Comparison of ENCODE assay signal across 8 mouse cellular contexts in the genomic region with DNA sequence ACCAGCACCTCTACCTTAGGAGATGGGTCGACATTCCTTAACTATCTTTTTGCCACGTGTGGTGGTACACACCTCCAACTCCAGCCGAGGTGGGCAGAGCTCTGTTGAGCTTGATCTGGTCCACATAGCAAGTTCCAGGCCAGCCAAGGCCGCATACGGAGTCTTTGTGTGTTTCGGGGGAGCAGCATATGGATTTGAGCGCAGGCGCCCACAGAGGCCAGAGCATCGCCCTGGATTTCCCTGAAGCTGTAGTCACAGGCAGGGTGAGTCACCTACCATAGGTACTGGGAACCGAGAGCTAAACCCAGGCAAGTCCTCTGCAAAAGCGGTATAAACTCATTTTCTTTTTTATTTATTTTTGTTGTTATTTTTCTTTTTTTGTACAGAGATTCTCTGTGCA. TPM values are rescaled to one million over a fixed set of nuclear protein-coding genes. Genes with fewer than 3 reads are reported as not detected.
DNase-seq lines count a peak whose midpoint lies in the region; ATAC-seq lines count a peak whose summit lies in the region.

No protein-coding gene starts in this region.

- no peak overlapping the region for H3K9ac ChIP-seq in hindbrain, embryonic 16.5 days (ENCODE audit: low read depth, low read length)
- H3K9ac ChIP-seq in intestine, embryonic 16.5 days (ENCODE audit: low read depth, low read length), result no peak overlapping the region
- no peak overlapping the region for H3K9ac ChIP-seq in stomach, embryonic 15.5 days

- no peaks in the 10 kb centered on the region for H3K27me3 ChIP-seq in hindbrain, embryonic 10.5 days (ENCODE audit: insufficient read depth, poor library complexity, severe bottlenecking)
- no peaks in the 10 kb centered on the region for H3K27me3 ChIP-seq in hindbrain, embryonic 16.5 days (replicated peaks; ENCODE audit: control insufficient read depth, insufficient read depth, low read length)
- no peaks in the 10 kb centered on the region for H3K27me3 ChIP-seq in intestine, embryonic 16.5 days (replicated peaks; ENCODE audit: control insufficient read depth, insufficient read depth, low read length)
- H3K27me3 ChIP-seq in stomach, embryonic 15.5 days (replicated peaks), result no peaks in the 10 kb centered on the region

- 0 out of 2 replicates have a peak overlapping the region, but pooled peaks have one; percentile 71 for H3K27ac ChIP-seq in hindbrain, embryonic 10.5 days
- H3K27ac ChIP-seq in hindbrain, embryonic 16.5 days (ENCODE audit: low read depth, low read length), result no peak overlapping the region; the same call in 1 of the 2 replicates
- H3K27ac ChIP-seq in intestine, embryonic 16.5 days (ENCODE audit: low read length), result peak overlapping the region; percentile 70
- H3K27ac ChIP-seq in stomach, embryonic 15.5 days, result peak overlapping the region; percentile 81

- H3K4me2 ChIP-seq in hindbrain, embryonic 16.5 days (ENCODE audit: low read length), result no peak overlapping the region
- H3K4me2 ChIP-seq in intestine, embryonic 16.5 days (ENCODE audit: low read depth, low read length), result no peak overlapping the region
- peak overlapping the region; percentile 21; the same call in 1 of the 2 replicates for H3K4me2 ChIP-seq in stomach, embryonic 15.5 days

- H3K9me3 ChIP-seq in hindbrain, embryonic 10.5 days, result 0 out of 2 replicates have a peak, but pooled peaks cover 4% of the 10 kb centered on the region
- no peaks in the 10 kb centered on the region for H3K9me3 ChIP-seq in hindbrain, embryonic 16.5 days (ENCODE audit: control insufficient read depth, low read length)
- H3K9me3 ChIP-seq in intestine, embryonic 16.5 days (ENCODE audit: control insufficient read depth, low read length), result no peaks in the 10 kb centered on the region
- H3K9me3 ChIP-seq in stomach, embryonic 15.5 days, result no peaks in the 10 kb centered on the region

- no peak for DNase-seq in hindbrain, embryonic 10.5 days (ENCODE audit: low spot score)
- peak; percentile 74 for DNase-seq in right cerebral cortex, adult 18-20 months
- DNase-seq in right cerebral cortex, postnatal 4 days, result no peak
- no peak for DNase-seq in thymus, postnatal 14 days
- no peak for DNase-seq in layer of hippocampus, adult 8-10 months (ENCODE audit: low spot score in 2 of 2)

- whole genome bisulfite sequencing in hindbrain, embryonic 10.5 days, result 86% methylated on average over 11 of the region's 11 CpGs
- WGBS in hindbrain, embryonic 16.5 days, result 91% methylated on average over 11 of the region's 11 CpGs
- 76% methylated on average over 11 of the region's 11 CpGs for WGBS in intestine, embryonic 16.5 days
- WGBS in stomach, embryonic 15.5 days, result 74% methylated on average over 11 of the region's 11 CpGs

- H3K36me3 ChIP-seq in hindbrain, embryonic 10.5 days, result peaks cover 100% of the 10 kb centered on the region
- H3K36me3 ChIP-seq in hindbrain, embryonic 16.5 days (ENCODE audit: control insufficient read depth, insufficient read depth, low read length), result peaks cover 32% of the 10 kb centered on the region
- H3K36me3 ChIP-seq in intestine, embryonic 16.5 days (ENCODE audit: control insufficient read depth, insufficient read depth, low read length), result peaks cover 8% of the 10 kb centered on the region
- H3K36me3 ChIP-seq in stomach, embryonic 15.5 days, result peaks cover 39% of the 10 kb centered on the region

- no peak for ATAC-seq in hindbrain, embryonic 16.5 days
- no peak for ATAC-seq in intestine, embryonic 16.5 days
- no peak for ATAC-seq in stomach, embryonic 15.5 days (ENCODE audit: insufficient read depth, low FRiP score, low read depth)

- peaks cover 58% of the 10 kb centered on the region for H3K4me1 ChIP-seq in hindbrain, embryonic 10.5 days (replicated peaks)
- peaks cover 38% of the 10 kb centered on the region for H3K4me1 ChIP-seq in hindbrain, embryonic 16.5 days (ENCODE audit: control insufficient read depth, insufficient read depth, low read depth, low read length)
- H3K4me1 ChIP-seq in intestine, embryonic 16.5 days (ENCODE audit: control insufficient read depth, insufficient read depth, low read length), result peaks cover 23% of the 10 kb centered on the region
- H3K4me1 ChIP-seq in stomach, embryonic 15.5 days, result peaks cover 21% of the 10 kb centered on the region

- no peak overlapping the region for H3K4me3 ChIP-seq in hindbrain, embryonic 10.5 days
- no peak overlapping the region for H3K4me3 ChIP-seq in hindbrain, embryonic 16.5 days (ENCODE audit: low read length)
- H3K4me3 ChIP-seq in intestine, embryonic 16.5 days (ENCODE audit: low read length), result no peak overlapping the region
- no peak overlapping the region for H3K4me3 ChIP-seq in stomach, embryonic 15.5 days (replicated peaks)

RNA-seq across cellular contexts. Expression of gene Csnk1e, which starts 23.0 kb away (rescaled TPM):
- 148 and 190 TPM in 2 replicates for polyA plus RNA-seq in hindbrain, embryonic 10.5 days (2016; fragmentation: Nextera tagmentation; extraction: Ambion mirVana)
- 132 and 147 TPM in 2 replicates for polyA plus RNA-seq in hindbrain, embryonic 16.5 days (2015; fragmentation: Nextera tagmentation; extraction: Ambion mirVana)
- polyA plus RNA-seq in intestine, embryonic 16.5 days (2015; fragmentation: Nextera tagmentation; extraction: Ambion mirVana), result 28.9 and 30.8 TPM in 2 replicates
- polyA plus RNA-seq in stomach, embryonic 15.5 days (2015; fragmentation: Nextera tagmentation; extraction: Ambion mirVana), result 63.7 and 66.0 TPM in 2 replicates
- total RNA-seq in layer of hippocampus, adult 8-10 months (2022), result 100 to 1,000 TPM; 112 to 137 (median 123) TPM

RNA-seq across cellular contexts. Expression of gene Tmem184b, which starts 29.0 kb away (rescaled TPM):
- 54.8 and 56.2 TPM in 2 replicates for polyA plus RNA-seq in hindbrain, embryonic 10.5 days (2016; fragmentation: Nextera tagmentation; extraction: Ambion mirVana)
- 42.4 and 54.9 TPM in 2 replicates for polyA plus RNA-seq in hindbrain, embryonic 16.5 days (2015; fragmentation: Nextera tagmentation; extraction: Ambion mirVana)
- polyA plus RNA-seq in intestine, embryonic 16.5 days (2015; fragmentation: Nextera tagmentation; extraction: Ambion mirVana), result 43.6 and 46.4 TPM in 2 replicates
- 58.5 and 59.9 TPM in 2 replicates for polyA plus RNA-seq in stomach, embryonic 15.5 days (2015; fragmentation: Nextera tagmentation; extraction: Ambion mirVana)
- total RNA-seq in layer of hippocampus, adult 8-10 months (2022), result 10 to 100 TPM; 52.5 to 66.5 (median 57.2) TPM
